Mouse (Mus musculus): ENCODE results near the gene Tmem110. TPM values are rescaled to one million over a fixed set of nuclear protein-coding genes. Genes with fewer than 3 reads are reported as not detected.

The Tmem110 gene
- total RNA-seq, 2 experiments from 2014 or later = 18.2 to 31.3 TPM

GRCm38 (mm10) chr14:30861421-30862125 is 36.2 kb downstream of the Tmem110 start:
- DNase-seq (ENCODE audit: low spot score in 2 of 2) = no peak

GRCm38 (mm10) chr14:30862368-30862767 is 37.0 kb downstream of the Tmem110 start:
- no peak for DNase-seq (ENCODE audit: low spot score in 2 of 2)

- DNase-seq (ENCODE audit: low spot score in 2 of 2) = peak in 1 of 2 experiments; percentile 29
Observed at GRCm38 (mm10) chr14:30865311-30865710, 39.9 kb downstream of the Tmem110 start.

GRCm38 (mm10) chr14:30867042-30867441 is 41.7 kb downstream of the Tmem110 start:
- peak; percentile 77 to 81 for DNase-seq (ENCODE audit: low spot score in 2 of 2)

- no peak for DNase-seq (ENCODE audit: low spot score in 2 of 2)
Observed at GRCm38 (mm10) chr14:30868826-30869225, 43.4 kb downstream of the Tmem110 start.

GRCm38 (mm10) chr14:30869391-30869801 is 44.0 kb downstream of the Tmem110 start:
- DNase-seq (ENCODE audit: low spot score in 2 of 2) = no peak

GRCm38 (mm10) chr14:30870206-30871147 is 45.1 kb downstream of the Tmem110 start:
- no peak for DNase-seq (ENCODE audit: low spot score in 2 of 2)

- DNase-seq (ENCODE audit: low spot score in 2 of 2) = no peak
Observed at GRCm38 (mm10) chr14:30874095-30874700, 48.8 kb downstream of the Tmem110 start.

GRCm38 (mm10) chr14:30875130-30875865 is 49.9 kb downstream of the Tmem110 start:
- no peak for DNase-seq (ENCODE audit: low spot score in 2 of 2)

GRCm38 (mm10) chr14:30875955-30876354 is 50.6 kb downstream of the Tmem110 start:
- DNase-seq (ENCODE audit: low spot score in 2 of 2) = no peak

GRCm38 (mm10) chr14:30876451-30876850 is 51.1 kb downstream of the Tmem110 start:
- DNase-seq (ENCODE audit: low spot score in 2 of 2) = no peak

- DNase-seq (ENCODE audit: low spot score in 2 of 2) = no peak
Observed at GRCm38 (mm10) chr14:30877827-30878226, 52.4 kb downstream of the Tmem110 start.

- peak; percentile 20 to 39 for DNase-seq (ENCODE audit: low spot score in 2 of 2)
Observed at GRCm38 (mm10) chr14:30878958-30879571, 53.7 kb downstream of the Tmem110 start, which contains the start of gene Mustn1. Gene Mustn1, plus strand, starts transcription at chr14:30879200.

- DNase-seq (ENCODE audit: low spot score in 2 of 2) = no peak
Observed at GRCm38 (mm10) chr14:30879794-30880193, 54.4 kb downstream of the Tmem110 start.

- no peak for DNase-seq (ENCODE audit: low spot score in 2 of 2)
Observed at GRCm38 (mm10) chr14:30880251-30880650, 54.9 kb downstream of the Tmem110 start.

- peak; percentile 60 to 66 for DNase-seq (ENCODE audit: low spot score in 2 of 2)
Observed at GRCm38 (mm10) chr14:30880811-30881717, 55.7 kb downstream of the Tmem110 start.

- no peak for DNase-seq (ENCODE audit: low spot score in 2 of 2)
Observed at GRCm38 (mm10) chr14:30881718-30882108, 56.3 kb downstream of the Tmem110 start.

GRCm38 (mm10) chr14:30885298-30885697 is 59.9 kb downstream of the Tmem110 start:
- no peak for DNase-seq (ENCODE audit: low spot score in 2 of 2)

- no peak for DNase-seq (ENCODE audit: low spot score in 2 of 2)
Observed at GRCm38 (mm10) chr14:30886204-30886603, 60.8 kb downstream of the Tmem110 start, which contains the start of gene Itih4. Gene Itih4, plus strand, starts transcription at chr14:30886476.
